Mouse (Mus musculus) ES-Bruce4 (cell line): ENCODE data around the gene Car5a. TPM values are rescaled to one million over a fixed set of nuclear protein-coding genes. Genes with fewer than 3 reads are reported as not detected.

Experiments
- H3K27ac ChIP-seq: 2 replicates; pipeline ENCODE4 v1.5.1; 2012; ENCODE audit warnings: low read length, inconsistent platforms; ENCODE audit not compliant: insufficient read depth
- H3K27me3 ChIP-seq: 2 replicates; pipeline ENCODE4 v1.6.1; 2012; ENCODE audit warnings: mild to moderate bottlenecking, low read length, inconsistent platforms; ENCODE audit not compliant: control insufficient read depth, poor library complexity, insufficient read depth, severe bottlenecking
- H3K36me3 ChIP-seq: 2 replicates; pipeline ENCODE4 v1.6.1; 2012; ENCODE audit warnings: inconsistent platforms, mild to moderate bottlenecking, low read length, moderate library complexity; ENCODE audit not compliant: control insufficient read depth, poor library complexity, insufficient read depth, severe bottlenecking
- H3K4me1 ChIP-seq: one replicate; pipeline ENCODE4 v1.8.1; 2011; ENCODE audit warnings: low read length; ENCODE audit not compliant: control insufficient read depth, insufficient read depth
- H3K4me3 ChIP-seq: 2 replicates; pipeline ENCODE4 v1.5.1; 2011; ENCODE audit warnings: low read depth, mild to moderate bottlenecking, low read length
- H3K9ac ChIP-seq: 2 replicates; pipeline ENCODE4 v1.6.1; 2012; ENCODE audit warnings: low read depth, mild to moderate bottlenecking, inconsistent platforms; ENCODE audit not compliant: poor library complexity, severe bottlenecking
- H3K9me3 ChIP-seq: replicated peaks from 2 replicates; pipeline ENCODE4 v1.6.1; 2012; ENCODE audit warnings: mild to moderate bottlenecking, low read length, inconsistent platforms; ENCODE audit not compliant: control insufficient read depth, poor library complexity, insufficient read depth, severe bottlenecking
- CTCF ChIP-seq: IDR thresholded peaks from one replicate; pipeline ENCODE4 v1.8.1; 2011; ENCODE audit warnings: low read depth, low read length
- EP300 ChIP-seq: IDR thresholded peaks from 2 replicates; pipeline ENCODE4 v1.6.1; 2011; ENCODE audit warnings: low read depth, low read length; ENCODE audit not compliant: insufficient read depth
- POLR2A ChIP-seq: IDR thresholded peaks from one replicate; pipeline ENCODE4 v1.8.1; 2011; ENCODE audit warnings: low read length; ENCODE audit not compliant: insufficient read depth
- polyA plus RNA-seq: library from polyadenylated mRNA; stranded (reverse); fragments of >200 nt; gene quantifications from 2 replicates; pipeline ENCODE4 v1.2.4, GENCODE M21; 2011; ENCODE audit warnings: low read depth; ENCODE audit not compliant: missing spikeins, insufficient read depth, insufficient read length

The Car5a gene
- polyA plus RNA-seq, 1 experiment = 5.8 TPM

- peaks cover 5% of the 10 kb centered on the region for H3K4me1 ChIP-seq
- no peaks in the 10 kb centered on the region for H3K27me3 ChIP-seq
- H3K4me3 ChIP-seq = no peak overlapping the region
- no peaks in the 10 kb centered on the region for H3K36me3 ChIP-seq
- peak overlapping the region; percentile 28; the same call in 1 of the 2 replicates for H3K9ac ChIP-seq
- H3K27ac ChIP-seq = peak overlapping the region; percentile 47
- no peak for TF ChIP-seq CTCF
- no peak for TF ChIP-seq POLR2A
- TF ChIP-seq EP300 = no peak
- no peaks in the 10 kb centered on the region for H3K9me3 ChIP-seq
Measured at GRCm38 (mm10) chr8:121932668-121933520, 11.8 kb downstream of the Car5a start.

GRCm38 (mm10) chr8:121932026-121932667 lies 12.6 kb downstream of the Car5a start:
- Histone ChIP-seq H3K4me1 (peaks cover 5% of the 10 kb centered on the region), H3K4me3 (no peak overlapping the region), H3K36me3 (no peaks in the 10 kb centered on the region), H3K9ac (peak overlapping the region; percentile 28; the same call in 1 of the 2 replicates), H3K9me3 (no peaks in the 10 kb centered on the region), H3K27me3 (no peaks in the 10 kb centered on the region), H3K27ac (peak overlapping the region; percentile 47)
- no peak for TF ChIP-seq CTCF

- H3K36me3 ChIP-seq = no peaks in the 10 kb centered on the region
- H3K9ac ChIP-seq = no peak overlapping the region
- H3K9me3 ChIP-seq = no peaks in the 10 kb centered on the region
- H3K4me3 ChIP-seq = no peak overlapping the region
- TF ChIP-seq EP300 = no peak
- no peak for TF ChIP-seq CTCF
- TF ChIP-seq POLR2A = no peak
- no peak overlapping the region for H3K27ac ChIP-seq
- no peaks in the 10 kb centered on the region for H3K27me3 ChIP-seq
- peaks cover 3% of the 10 kb centered on the region for H3K4me1 ChIP-seq
Measured at GRCm38 (mm10) chr8:121931571-121931970, 13.1 kb downstream of the Car5a start.

GRCm38 (mm10) chr8:121930047-121930446 lies 14.7 kb downstream of the Car5a start:
- no peak overlapping the region for H3K27ac ChIP-seq
- no peaks in the 10 kb centered on the region for H3K27me3 ChIP-seq
- H3K4me1 ChIP-seq = peaks cover 2% of the 10 kb centered on the region
- H3K9me3 ChIP-seq = no peaks in the 10 kb centered on the region
- no peaks in the 10 kb centered on the region for H3K36me3 ChIP-seq
- no peak overlapping the region for H3K4me3 ChIP-seq
- H3K9ac ChIP-seq = no peak overlapping the region
- TF ChIP-seq CTCF (no peak), EP300 (no peak), POLR2A (no peak)

- Histone ChIP-seq H3K9me3 (no peaks in the 10 kb centered on the region), H3K9ac (no peak overlapping the region)
- no peak for TF ChIP-seq POLR2A
- TF ChIP-seq CTCF = peak; percentile 66
Measured at GRCm38 (mm10) chr8:121927316-121927715, 17.4 kb downstream of the Car5a start.

GRCm38 (mm10) chr8:121926266-121926665 lies 18.4 kb downstream of the Car5a start:
- H3K27ac ChIP-seq = no peak overlapping the region
- TF ChIP-seq EP300 (no peak), CTCF (no peak), POLR2A (no peak)
- no peaks in the 10 kb centered on the region for H3K27me3 ChIP-seq
- no peaks in the 10 kb centered on the region for H3K4me1 ChIP-seq
- no peaks in the 10 kb centered on the region for H3K9me3 ChIP-seq
- H3K36me3 ChIP-seq = no peaks in the 10 kb centered on the region
- no peak overlapping the region for H3K4me3 ChIP-seq
- H3K9ac ChIP-seq = no peak overlapping the region

More at GRCm38 (mm10) chr8:121927316-121927715, 17.4 kb downstream of the Car5a start:
- Histone ChIP-seq H3K4me1 (peaks cover 2% of the 10 kb centered on the region), H3K36me3 (no peaks in the 10 kb centered on the region), H3K27me3 (no peaks in the 10 kb centered on the region), H3K27ac (no peak overlapping the region), H3K4me3 (no peak overlapping the region)
